Mouse (Mus musculus): ENCODE measurements at regions not wholly inside any gene's neighbourhood (a gene's known extent, or its start where the extent isn't known, plus 50 kb on each side); places are given as distances from the start of the nearest gene placed in this dataset.
A peak's percentile ranks its signal among the peaks of the same experiment; 100 is the strongest.

DNA sequence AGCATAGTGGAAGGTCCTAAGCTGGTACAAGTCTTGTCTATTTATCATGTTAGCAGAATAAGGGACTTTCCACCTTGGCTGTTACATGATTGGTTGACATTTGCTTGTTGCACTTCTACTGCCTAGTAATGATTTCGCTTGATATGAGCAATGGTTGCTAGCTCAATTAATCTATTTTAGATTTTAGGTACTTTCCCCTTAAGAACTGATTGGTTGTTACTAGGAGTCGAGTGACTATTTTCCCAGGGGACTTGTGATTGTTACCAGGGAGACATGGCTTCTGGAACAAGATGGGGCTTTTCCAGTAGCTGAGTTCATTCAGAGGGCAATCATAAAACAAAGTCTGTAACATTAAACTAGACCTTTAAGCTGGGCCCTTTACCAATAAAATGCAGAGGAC is 100.9 kb downstream of the Nup35 start:
- no peak for DNase-seq (ENCODE audit: low spot score in 2 of 2)

DNA sequence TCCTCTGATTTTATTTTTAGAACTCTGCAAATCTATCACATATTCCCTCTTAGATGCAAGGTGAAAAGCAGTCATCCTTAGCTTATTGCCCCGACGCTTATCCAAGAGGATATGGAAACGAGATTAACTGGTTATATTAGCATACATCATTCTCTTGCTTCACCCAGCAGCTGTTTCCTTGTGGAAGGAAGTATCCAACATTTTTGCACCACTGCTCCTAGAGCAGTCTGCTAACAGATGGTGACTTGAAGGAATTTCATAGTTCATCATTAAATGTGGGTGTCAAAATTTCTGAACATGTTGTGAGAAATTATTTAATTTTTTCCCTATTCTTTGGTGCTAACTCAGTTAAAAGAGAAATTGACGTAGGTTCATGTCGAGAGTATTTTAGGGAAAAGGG is 107.0 kb downstream of the Nup35 start:
- DNase-seq (ENCODE audit: low spot score in 2 of 2): no peak

DNA sequence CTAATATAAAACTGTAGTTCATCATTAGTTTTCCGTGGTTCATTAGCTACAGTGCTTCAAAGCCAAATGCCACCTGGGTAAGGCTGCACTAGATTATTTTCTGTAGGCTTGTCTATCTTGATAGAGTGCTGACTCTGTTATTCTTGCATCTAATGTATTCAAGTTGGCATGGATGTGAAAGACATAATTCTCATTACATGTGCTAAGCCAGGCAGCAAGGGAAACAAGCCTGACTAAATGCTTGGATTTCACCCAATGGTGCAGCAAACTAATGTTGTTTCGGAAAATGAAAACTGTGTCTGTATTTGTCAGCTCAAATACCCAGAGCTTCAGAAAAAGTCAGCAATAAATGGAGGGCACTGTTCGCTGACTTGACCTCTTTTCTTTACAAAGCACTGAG is 114.3 kb downstream of the Nup35 start:
- DNase-seq (ENCODE audit: low spot score in 2 of 2): no peak

DNA sequence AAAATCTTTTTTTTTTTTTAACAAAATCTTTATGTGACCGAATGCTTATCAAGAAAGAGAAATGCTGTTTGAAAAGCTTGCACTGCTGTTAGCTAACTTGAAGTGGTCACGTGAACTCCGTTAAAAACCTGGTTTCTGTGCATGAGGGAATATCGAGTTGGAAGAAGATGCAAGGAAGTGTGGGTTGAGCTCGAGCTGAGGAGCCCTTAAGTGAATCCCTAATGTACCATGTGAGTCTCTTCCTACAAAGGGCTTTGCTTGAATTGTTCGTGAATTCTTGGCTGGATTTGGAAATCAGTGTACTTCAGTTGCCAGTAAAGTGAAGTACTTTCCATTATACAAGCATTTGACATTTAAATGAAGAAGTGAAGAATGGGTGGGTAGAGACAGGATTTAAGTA is 129.7 kb downstream of the Nup35 start:
- DNase-seq (ENCODE audit: low spot score in 2 of 2): no peak

DNA sequence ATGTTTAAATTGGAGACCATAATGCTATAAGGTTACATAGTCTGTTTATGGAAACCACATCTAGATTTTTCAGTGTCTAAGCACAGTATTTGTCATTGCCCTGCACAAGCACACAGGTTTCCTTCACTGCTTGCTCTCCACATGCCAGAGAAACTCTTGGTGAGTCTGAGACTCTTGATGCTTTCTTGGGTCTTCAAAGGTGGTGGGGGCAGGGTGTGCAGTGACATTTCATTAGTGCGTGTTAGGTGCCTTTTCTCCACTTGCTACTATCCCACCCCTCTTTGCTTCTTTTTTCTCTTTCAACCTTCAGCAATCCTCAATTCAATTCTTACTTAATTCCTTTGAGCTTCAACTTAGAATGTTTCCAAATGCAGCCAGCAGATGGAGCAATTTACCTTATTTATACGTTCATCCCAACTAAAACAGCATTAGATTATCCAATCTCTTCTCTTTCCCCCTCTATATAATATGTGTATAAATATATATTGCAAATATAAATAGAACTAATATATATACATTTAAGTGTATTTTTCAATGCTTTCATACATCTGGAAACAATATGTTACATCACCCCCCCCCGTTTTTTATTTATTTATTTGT is 145.1 kb downstream of the Nup35 start:
- peak; percentile 17 to 18 for DNase-seq (ENCODE audit: low spot score in 2 of 2)

DNA sequence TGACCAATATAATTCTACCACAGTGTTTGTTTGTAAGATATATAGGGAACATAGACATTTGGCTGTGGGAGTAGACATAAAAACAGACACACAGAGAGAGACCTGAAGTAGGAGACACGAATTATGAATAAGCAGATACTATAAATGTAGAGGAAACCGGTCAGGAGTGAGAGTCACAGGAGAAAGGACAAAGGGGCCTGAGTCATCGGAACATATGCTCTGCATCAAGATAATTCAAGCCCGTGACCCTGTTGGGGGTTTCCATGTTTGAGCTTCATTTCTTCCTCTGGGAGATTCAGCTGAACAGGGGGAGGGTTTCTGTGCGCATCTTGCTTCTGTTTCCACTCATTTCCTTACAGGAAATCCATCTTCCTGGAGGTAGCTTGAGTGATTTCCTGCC is 154.1 kb downstream of the Nup35 start:
- no peak for DNase-seq (ENCODE audit: low spot score in 2 of 2)

DNA sequence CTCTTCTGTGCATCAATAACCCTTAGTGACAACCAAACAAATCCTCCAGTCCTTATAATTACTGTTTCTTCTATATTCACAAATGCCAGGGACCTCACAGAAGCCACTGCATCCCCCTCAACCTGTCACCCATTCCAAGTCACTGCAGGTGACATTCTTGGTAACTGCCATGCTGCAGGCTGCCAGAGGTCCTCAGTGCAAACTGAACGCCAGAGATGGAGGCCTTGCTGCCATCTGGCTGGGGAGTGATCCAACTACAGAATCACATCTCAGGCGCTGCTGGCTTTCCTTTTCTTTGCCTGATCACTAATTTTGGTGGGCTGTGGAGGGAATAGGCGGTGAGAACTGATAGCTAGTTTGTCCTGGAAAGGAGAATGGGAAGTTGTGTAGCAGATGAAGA is 155.4 kb downstream of the Nup35 start:
- DNase-seq (ENCODE audit: low spot score in 2 of 2): no peak

DNA sequence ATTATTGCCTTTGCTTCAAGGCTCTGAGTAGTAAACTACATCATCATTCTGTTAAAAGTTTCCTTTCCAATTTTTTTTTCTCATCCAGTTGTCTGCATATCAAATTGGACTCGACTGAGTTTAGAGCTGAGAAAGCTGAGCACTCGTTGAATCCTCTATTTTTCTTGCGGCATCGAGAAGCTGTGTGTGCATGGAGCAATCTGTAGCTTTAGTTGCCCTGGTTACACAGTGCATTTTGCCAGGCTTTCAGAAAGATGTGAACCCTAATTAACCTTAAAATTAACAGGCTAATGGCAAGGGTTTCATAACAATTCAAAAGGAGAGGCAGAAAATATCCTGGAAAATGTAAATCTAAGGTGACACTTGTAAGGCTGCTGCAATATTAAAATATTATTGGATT is 169.3 kb downstream of the Nup35 start:
- DNase-seq (ENCODE audit: low spot score in 2 of 2): no peak

DNA sequence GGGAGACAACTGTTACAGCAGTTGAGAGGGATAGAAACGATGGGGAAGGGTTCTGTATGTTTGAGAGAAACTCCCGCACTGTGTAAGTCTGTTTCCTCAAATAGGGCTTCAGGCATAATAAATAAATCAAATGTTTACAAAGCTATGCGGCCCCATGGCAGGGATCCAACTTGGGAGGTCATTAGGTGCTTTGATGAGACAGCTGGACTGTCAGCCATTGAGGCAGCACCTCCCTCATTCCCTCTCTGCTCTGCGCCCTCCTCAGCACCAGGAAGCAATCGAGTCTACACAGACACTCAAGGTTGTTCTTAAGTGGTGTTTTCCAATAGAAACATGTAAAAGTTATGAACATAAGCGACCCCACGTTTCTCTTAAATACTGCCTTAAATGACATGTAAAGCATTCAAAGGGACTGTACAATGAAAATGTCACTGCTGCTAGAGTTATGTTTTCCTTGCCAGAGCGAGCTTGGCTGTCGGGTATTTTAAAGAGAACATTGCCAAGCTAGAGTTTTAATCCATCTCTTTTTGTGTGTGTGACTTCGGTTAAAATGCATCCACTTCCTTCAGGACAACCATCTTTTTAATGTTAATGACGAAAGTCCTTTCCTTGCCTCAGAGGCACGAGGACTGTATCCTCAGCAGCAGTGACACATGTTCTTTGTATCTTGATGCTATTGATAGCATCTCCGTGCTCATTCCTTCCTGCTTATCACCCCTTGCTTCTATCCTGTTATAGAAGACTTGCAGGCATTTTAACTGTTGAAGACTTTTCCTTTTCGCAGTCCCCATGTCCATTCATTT is 176.5 kb downstream of the Nup35 start:
- no peak for DNase-seq (ENCODE audit: low spot score in 2 of 2)

DNA sequence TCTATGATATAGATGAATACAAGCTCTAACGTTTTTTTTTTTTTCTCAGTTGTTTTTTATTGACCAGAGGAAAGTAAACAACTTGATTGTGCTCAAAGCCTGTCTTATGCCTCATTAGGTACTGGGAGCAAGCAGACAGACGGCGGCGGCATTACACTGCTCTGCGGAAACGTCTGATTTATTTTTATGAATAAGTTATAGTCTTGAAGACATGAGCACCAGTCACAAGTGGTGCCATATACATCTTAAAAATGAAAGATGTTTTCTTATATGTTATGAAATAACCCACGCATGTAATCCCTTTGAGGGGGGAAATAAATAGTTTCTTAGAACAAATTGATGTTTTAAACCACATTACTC is 177.1 kb downstream of the Nup35 start:
- no peak for DNase-seq (ENCODE audit: low spot score in 2 of 2)

DNA sequence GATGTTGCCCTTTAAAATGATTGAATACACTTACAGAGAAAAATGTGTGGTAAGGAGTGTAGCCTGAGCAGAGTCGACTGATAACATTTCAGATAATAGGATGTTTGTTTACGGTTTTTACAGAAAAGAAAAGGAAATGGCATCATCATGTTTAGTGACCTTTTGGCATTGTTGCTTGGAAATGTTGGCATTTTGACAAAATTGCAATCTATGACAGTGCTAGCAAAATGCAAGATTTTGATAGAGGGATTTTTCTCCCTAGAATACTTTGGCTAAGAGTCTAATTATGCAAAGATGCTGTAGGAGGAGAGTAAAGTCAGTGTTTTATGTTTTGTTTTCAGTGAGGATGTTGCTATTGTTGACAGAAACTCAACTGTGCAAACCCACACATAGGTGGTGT is 202.2 kb downstream of the Nup35 start:
- DNase-seq (ENCODE audit: low spot score in 2 of 2): no peak

DNA sequence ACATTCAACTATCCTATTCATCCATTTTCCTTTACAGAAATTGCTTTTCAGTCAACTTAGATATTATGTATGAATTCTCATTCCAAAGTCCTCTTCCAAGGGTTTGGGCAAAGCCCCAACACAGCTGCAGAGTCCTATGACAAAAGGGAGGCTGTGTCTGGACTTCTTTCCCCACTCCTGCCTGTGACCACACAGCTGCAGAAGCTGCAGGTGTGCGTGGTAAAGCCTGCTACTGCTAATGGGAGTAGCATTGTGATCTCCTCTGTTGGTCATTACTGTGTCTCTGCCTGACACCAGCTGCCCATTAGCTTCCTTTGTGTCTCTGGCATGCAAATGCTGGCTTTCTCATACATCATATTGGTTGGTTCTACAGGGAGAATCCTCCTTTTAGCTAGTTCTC is 234.0 kb downstream of the Nup35 start:
- DNase-seq (ENCODE audit: low spot score in 2 of 2): peak in 1 of 2 experiments; percentile 9

DNA sequence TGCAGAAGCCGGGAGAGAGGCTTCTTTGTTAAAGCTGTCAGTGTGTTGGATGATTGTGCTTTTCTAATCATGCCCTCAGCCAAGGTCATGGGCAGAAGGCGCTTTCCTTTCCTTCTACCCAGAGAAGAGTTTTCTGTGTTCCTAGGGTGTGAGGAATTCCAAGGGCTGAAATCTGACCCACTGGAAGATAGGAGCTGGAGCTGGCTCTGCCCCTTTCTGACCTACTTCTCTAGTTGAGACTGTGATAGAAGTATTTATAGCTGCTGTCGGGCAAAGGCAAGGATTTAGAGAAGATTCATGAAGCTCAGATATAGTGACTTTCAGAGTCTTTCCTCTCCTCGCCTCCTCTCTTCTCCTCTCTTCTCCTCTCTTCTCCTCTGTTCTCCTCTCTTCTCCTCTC is 238.2 kb downstream of the Nup35 start:
- DNase-seq (ENCODE audit: low spot score in 2 of 2): no peak

DNA sequence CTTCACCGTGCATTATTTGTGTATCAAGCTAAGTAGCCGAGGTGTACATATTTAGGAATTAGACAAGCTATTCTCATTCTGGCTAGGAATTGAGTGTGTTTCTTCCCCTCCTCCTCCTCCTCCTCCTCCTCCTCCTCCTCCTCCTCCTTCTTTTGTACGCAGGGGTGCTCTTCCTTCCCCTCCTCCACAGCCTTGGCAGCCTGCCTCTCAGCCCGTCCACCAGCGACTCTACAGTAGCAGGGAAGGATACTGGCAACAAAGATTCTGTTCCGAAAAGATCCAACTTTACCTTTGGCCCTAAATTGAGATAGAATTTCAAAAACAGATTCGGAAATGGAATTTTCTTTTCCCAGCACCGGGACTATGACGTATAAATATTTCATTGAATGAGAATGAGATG is 253.0 kb downstream of the Nup35 start:
- DNase-seq (ENCODE audit: low spot score in 2 of 2): no peak

DNA sequence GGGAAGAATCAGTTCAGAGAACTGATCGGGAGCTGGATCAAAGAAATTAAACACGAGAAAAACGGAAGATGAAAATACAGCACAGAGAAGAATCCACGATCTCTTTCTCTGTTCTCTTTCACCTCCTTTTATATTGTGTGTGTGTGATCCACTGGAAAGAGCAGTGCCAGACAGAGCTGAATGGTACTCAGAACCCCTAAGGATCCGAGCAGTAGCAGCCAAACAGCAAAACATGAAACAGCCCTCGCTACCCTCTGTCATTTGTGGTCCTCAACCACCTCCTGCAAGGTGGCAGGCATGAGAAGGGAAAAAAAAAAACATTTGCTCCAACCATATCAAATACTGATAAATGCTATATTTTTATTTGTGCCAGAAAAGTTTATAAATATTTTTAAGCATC is 253.4 kb downstream of the Nup35 start:
- DNase-seq (ENCODE audit: low spot score in 2 of 2): no peak

DNA sequence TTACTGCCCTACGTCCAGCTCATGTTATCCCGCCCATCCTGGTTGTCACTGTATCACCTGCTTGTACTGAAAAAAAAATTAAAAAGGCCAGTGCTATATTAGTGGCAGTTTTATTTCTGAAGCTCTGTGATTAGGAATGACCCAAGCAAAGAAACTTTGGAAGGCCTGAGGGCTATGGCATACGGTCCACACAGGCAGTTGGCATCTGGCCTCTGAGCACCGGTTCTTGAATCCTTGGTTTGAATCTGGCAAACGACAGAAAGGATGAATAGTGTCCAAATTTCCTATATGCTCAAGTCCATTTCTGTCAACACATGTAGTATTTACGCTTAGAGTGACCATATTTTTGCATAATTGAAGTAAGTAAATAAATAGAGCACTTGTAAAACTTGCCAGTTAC is 254.3 kb downstream of the Nup35 start:
- no peak for DNase-seq (ENCODE audit: low spot score in 2 of 2)

DNA sequence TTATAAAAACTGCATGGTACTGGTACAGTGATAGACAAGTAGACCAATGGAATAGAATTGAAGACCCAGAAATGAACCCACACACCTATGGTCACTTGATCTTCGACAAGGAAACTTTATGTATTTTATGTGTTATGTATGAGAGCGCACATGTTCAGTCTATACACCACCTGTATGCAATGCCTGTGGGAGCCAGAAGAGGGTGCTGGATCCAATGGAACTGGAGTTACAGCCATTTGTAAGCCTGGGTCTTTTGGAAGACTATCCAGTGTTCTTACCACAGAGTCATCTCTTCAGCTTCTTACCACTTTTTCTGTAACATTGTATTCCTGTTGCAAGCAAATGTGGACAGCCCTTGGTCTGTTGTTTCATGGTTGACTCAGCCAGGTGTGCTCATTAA is 261.4 kb downstream of the Nup35 start:
- no peak for DNase-seq (ENCODE audit: low spot score in 2 of 2)

DNA sequence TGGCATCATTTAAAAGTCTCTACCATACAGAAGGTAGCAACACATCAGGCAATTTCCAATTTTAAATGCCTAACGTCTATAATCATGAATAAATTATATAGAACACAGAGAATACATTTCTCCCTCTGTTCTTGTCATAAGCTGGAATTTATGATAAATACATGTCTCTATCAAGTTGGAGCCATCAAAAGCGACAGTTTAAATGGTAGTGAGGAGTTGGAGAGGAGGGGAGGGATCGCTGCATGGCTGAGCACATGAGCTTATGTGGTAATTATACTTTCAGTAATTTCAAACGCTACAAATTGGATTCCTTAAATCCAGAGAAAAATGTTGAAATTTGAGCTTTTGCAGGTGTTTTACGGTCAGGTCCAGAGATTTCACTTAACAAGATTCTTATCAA is 267.2 kb downstream of the Nup35 start:
- DNase-seq (ENCODE audit: low spot score in 2 of 2): no peak

DNA sequence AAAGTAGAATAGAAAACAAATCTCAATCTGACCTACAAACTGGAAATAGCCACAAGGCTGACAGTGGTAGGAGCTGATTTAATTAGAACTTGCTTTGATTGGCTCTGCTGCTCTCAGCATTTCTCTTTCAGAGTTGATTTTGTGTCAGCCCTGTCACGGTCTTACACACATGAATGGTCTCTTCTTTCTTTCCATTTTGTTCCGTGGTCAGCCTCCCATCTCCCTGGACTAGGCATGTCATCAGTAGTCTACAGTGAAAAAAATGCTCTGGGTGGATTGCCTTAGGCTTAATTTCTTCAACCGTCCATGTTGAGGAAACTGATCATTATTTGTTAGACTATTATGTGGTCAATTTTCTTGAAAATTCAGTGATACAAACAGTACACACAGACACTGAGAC is 285.0 kb downstream of the Nup35 start:
- DNase-seq (ENCODE audit: low spot score in 2 of 2): no peak

DNA sequence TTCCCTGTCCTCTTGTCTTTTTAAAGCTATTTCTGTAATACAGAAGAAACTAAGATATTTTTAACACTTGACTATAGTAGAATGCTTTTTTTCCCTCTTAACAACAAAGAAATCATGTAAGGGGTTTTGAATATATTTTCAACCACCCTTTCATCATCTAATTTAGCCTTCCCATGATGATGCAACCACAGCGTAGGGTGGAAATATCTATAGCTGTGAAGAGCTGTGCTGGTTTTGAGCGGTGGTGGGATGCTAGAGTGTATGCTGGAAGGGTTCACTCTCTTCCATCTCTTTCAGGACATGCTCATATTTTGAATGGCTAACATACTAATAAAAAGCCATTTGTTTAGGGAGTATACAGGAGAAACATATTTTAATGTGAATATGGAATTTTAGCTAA is 296.4 kb downstream of the Nup35 start:
- no peak for DNase-seq (ENCODE audit: low spot score in 2 of 2)

DNA sequence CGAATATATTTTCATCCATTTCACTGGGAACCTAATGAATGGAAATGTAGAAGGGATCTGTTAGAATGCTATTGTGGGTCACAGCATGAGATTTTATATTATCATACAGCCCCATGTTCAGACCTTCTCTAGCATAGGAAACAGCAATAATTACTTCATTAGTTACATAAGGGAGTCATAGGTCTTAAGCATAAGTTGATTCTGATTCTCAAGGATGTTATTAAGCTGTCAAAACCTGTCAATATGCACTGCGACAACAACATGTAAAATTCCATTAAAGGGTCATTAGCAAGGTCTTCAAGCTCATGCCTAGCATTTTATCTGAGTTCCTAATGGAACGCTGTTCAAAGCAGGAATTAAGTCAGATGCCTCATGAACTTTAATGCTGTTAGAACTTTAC is 328.5 kb downstream of the Nup35 start:
- DNase-seq (ENCODE audit: low spot score in 2 of 2): no peak

DNA sequence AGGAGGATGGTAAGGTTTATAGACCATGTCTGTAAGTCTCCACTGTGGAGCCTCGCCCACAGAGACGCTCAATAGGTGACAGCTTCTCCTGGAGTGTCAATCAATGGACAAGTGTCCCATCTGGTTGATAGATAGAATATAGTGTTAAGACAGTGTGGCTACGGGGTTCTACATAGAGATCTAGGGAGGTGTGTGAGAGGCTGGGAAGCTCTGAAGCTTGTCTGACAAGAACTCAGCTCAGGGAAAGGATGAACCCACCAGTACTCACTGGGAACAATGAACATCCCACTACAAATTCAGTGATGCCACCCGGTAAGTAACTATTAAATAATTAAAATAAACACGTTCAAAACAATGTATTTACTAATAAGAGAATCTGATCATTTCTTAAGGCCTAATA is 349.7 kb downstream of the Nup35 start:
- no peak for DNase-seq (ENCODE audit: low spot score in 2 of 2)

DNA sequence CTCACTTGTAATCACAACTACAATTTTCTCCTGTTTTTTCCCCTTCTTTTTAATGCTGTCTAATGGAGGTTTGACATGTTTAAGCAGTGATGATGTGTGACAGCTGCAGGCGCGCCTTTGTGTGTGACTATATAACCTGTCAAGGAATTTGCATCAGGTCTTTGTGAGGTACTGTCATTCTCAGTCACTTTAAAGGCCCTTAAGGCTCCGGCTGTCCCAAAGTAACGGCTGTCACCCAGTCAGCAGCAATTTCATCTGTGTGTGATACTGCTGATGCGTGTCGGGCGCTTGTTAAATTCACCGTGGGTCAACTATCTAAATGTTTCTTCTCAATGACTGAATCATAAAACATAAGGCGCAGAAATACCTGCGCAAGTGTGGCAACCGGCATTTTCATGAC is 350.2 kb downstream of the Nup35 start:
- DNase-seq (ENCODE audit: low spot score in 2 of 2): no peak

DNA sequence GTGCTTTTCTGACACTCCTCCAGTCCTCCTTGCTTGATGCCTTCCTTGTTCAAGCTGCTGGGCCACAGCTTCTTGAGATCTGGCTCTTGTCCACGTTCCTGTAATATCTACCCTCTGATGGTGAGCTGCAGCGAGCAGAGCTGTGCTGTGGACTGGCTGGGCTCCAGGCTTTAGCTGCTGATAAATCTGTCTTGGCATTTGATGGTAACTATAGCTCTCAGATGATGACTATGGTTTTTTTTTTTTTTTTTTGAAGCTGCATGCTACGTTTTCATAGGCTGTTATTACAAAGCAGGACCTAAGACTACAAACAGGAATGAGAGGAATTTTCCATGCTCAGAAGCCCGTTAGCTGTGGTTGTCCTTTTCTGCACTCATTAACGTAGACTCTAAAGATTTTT is 352.3 kb downstream of the Nup35 start:
- peak; percentile 22 to 24 for DNase-seq (ENCODE audit: low spot score in 2 of 2)

Measured in right cerebral cortex, postnatal 36 days (tissue).